Mouse (Mus musculus): ENCODE data around the gene Nfkbiz.

- TF ChIP-seq CTCF (IDR thresholded peaks at IDR 0.05; ENCODE audit: low read depth) (no peak), EP300 (IDR thresholded peaks at IDR 0.05; ENCODE audit: low read depth) (no peak)
Measured at GRCm38 (mm10) chr16:55782911-55783310, 55.8 kb downstream of the Nfkbiz start.
